Mouse (Mus musculus) kidney, postnatal 0 days (tissue): ENCODE data around the gene Slc22a23. TPM values are rescaled to one million over a fixed set of nuclear protein-coding genes. Genes with fewer than 3 reads are reported as not detected.

Experiments
- ATAC-seq: fragments of 200-750 bp; cut with Nextera tagmentation; replicated peaks from 2 replicates; pipeline ENCODE4 v1.8.0; 2017; ENCODE audit warnings: low read depth, moderate number of reproducible peaks, moderate TSS enrichment, moderate library complexity; ENCODE audit not compliant: low FRiP score
- DNase-seq: peaks from one replicate; pipeline ENCODE4 v3.0.0-alpha.2; 2016; ENCODE audit warnings: low spot score
- H3K27ac ChIP-seq: fragments of 300-500 bp; sonication (generic); 2 replicates; pipeline ENCODE4 v1.5.1; 2014; ENCODE audit warnings: mild to moderate bottlenecking
- H3K27me3 ChIP-seq: fragments of 300-500 bp; sonication (generic); 2 replicates; pipeline ENCODE4 v1.6.1; 2014; ENCODE audit warnings: low read length, mixed read lengths; ENCODE audit not compliant: insufficient read depth
- H3K36me3 ChIP-seq: fragments of 300-500 bp; sonication (generic); 2 replicates; pipeline ENCODE4 v1.6.1; 2014; ENCODE audit warnings: low read length, mixed read lengths; ENCODE audit not compliant: insufficient read depth
- H3K4me1 ChIP-seq: fragments of 300-500 bp; sonication (generic); replicated peaks from 2 replicates; pipeline ENCODE4 v1.6.1; 2014; ENCODE audit warnings: antibody characterized with exemption, low read length, mixed read lengths; ENCODE audit not compliant: insufficient read depth
- H3K4me2 ChIP-seq: fragments of 300-500 bp; sonication (generic); 2 replicates; pipeline ENCODE4 v1.6.1; 2014; ENCODE audit warnings: mild to moderate bottlenecking, low read length, moderate library complexity, mixed read lengths
- H3K4me3 ChIP-seq: fragments of 300-500 bp; sonication (generic); replicated peaks from 2 replicates; pipeline ENCODE4 v1.5.1; 2014; ENCODE audit warnings: low read depth, low read length
- H3K9ac ChIP-seq: fragments of 300-500 bp; sonication (generic); 2 replicates; pipeline ENCODE4 v1.6.1; 2014; ENCODE audit warnings: low read depth, low read length
- H3K9me3 ChIP-seq: fragments of 300-500 bp; sonication (generic); replicated peaks from 2 replicates; pipeline ENCODE4 v1.6.1; 2016; ENCODE audit warnings: low read length, inconsistent platforms, mixed read lengths
- CTCF ChIP-seq: IDR thresholded peaks from 2 replicates; pipeline ENCODE4 v1.5.1; 2016; ENCODE audit warnings: antibody characterized with exemption, low read depth, mild to moderate bottlenecking, moderate library complexity
- WGBS: fragments of 180-500 bp; shearing (Covaris S2); extraction: QIAGEN DNeasy Blood & Tissue Kit; methylation state at CpG from one replicate; pipeline ENCODE4 v1.1.7; 2014; 5-methylcytosine and 5-hydroxymethylcytosine counted together
- polyA plus RNA-seq: library from polyadenylated mRNA; unstranded; fragments of >200 nt; fragmentation: Nextera tagmentation; extraction: Ambion mirVana; gene quantifications from 2 replicates; pipeline ENCODE4 v1.2.1, GENCODE M21; 2015

The Slc22a23 gene
- polyA plus RNA-seq, 1 experiment from 2014 or later, result 4.3 TPM

DNA sequence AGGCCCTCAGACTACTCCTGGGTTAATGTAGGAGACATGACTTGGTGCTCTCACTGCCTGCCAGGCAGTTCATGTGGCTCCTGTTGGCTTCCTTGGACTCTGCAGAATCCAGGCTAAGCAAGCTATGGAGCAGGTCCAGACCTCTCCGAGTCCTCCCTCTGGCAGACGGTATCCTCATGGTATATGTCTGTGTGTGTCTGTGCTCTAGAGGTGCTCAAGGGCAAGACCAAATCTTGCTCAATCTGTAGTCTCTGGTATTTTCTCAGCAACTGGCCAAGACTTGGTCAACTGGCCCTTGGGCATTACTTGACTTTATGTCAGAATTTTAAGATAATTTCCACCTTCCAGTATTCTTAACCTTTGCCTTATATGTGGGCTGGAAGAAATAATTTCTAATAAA is 159.6 kb downstream of the Slc22a23 start:
- H3K4me3 ChIP-seq, result no peak overlapping the region
- H3K27me3 ChIP-seq, result no peaks in the 10 kb centered on the region
- no peak overlapping the region for H3K9ac ChIP-seq
- no peak overlapping the region for H3K27ac ChIP-seq
- no peak overlapping the region for H3K4me2 ChIP-seq
- H3K36me3 ChIP-seq, result peaks cover 9% of the 10 kb centered on the region; the same call in 1 of the 2 replicates
- no peak for ATAC-seq
- 81% methylated on average over 2 of the region's 2 CpGs for WGBS
- no peak for DNase-seq
- H3K9me3 ChIP-seq, result no peaks in the 10 kb centered on the region
- no peaks in the 10 kb centered on the region for H3K4me1 ChIP-seq
- no peak for TF ChIP-seq CTCF

DNA sequence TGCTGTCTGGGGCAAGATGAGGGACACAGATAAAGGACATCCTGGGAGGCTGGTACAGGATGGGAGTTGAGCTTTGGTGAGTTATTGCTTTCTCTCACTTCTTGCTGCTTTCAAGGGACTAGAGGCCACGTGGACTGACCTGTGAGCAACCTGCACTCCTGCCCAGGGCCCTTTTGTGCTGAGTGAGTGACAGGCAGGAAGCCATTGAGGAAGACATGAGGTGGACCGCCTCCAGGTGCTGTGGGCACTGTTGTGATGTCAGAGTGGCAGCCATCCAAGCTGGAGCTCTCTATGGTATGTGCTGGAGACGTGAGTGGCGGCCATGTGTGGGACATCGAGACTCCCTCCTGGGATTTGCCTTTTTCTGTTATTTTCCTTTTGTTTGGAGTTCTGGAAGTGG is 163.4 kb downstream of the Slc22a23 start:
- H3K4me1 ChIP-seq, result no peaks in the 10 kb centered on the region
- DNase-seq (no peak), ATAC-seq (no peak)
- WGBS, result 79% methylated on average over 5 of the region's 5 CpGs
- no peak overlapping the region for H3K27ac ChIP-seq
- no peak overlapping the region for H3K4me3 ChIP-seq
- peaks cover 12% of the 10 kb centered on the region; the same call in 1 of the 2 replicates for H3K36me3 ChIP-seq
- H3K9ac ChIP-seq, result no peak overlapping the region
- no peaks in the 10 kb centered on the region for H3K27me3 ChIP-seq
- no peaks in the 10 kb centered on the region for H3K9me3 ChIP-seq
- no peak overlapping the region for H3K4me2 ChIP-seq
- TF ChIP-seq CTCF, result no peak

GRCm38 (mm10) chr13:34174025-34174424 is 171.0 kb downstream of the Slc22a23 start:
- TF ChIP-seq CTCF, result no peak
- Histone ChIP-seq H3K9ac (no peak overlapping the region), H3K4me3 (no peak overlapping the region), H3K27ac (no peak overlapping the region), H3K4me1 (no peaks in the 10 kb centered on the region), H3K36me3 (no peaks in the 10 kb centered on the region), H3K9me3 (no peaks in the 10 kb centered on the region), H3K27me3 (no peaks in the 10 kb centered on the region), H3K4me2 (no peak overlapping the region)
- DNase-seq (no peak), ATAC-seq (no peak)
- WGBS, result 95% methylated on average over 6 of the region's 6 CpGs

DNA sequence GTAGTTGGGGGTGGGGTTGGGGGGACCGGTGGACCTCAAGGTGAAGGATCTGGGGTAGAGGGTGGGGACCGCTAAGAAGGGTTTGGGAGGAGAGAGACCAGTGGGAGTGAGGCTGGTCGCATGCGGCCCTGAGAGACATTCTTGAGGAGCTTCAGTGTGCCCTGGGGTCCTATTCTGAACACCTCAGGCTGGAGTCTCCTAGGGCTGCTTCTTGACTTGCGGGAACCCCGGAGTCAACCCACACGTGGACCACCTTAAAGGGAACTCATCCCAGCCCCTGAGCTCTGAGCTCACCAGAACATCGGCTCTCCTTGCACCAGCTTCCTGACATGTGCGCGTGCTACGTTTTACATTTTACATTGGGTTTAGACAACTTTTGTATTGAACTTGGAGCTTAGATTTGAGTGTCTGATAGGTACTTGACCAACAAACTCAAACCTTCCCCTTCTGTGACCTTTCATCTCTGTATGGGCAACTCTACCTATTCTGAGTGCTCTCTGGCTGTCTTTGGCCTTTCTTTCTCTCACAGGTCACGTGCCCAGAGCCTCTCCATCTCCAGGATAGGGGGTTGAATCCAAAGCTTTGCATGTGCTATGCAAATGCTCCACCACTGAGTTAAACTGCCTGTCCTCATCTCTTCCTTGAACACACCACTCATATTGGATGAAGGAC is 181.5 kb downstream of the Slc22a23 start:
- Histone ChIP-seq H3K4me1 (peaks cover 5% of the 10 kb centered on the region; the same call in 1 of the 2 replicates), H3K4me3 (peak overlapping the region; percentile 63), H3K9me3 (no peaks in the 10 kb centered on the region), H3K4me2 (peak overlapping the region; percentile 72), H3K27me3 (no peaks in the 10 kb centered on the region), H3K27ac (peak overlapping the region; percentile 94), H3K9ac (peak overlapping the region; percentile 72), H3K36me3 (peaks cover 5% of the 10 kb centered on the region)
- DNase-seq (no peak), ATAC-seq (peak; percentile 70)
- 29% methylated on average over 12 of the region's 12 CpGs for WGBS
- no peak for TF ChIP-seq CTCF

GRCm38 (mm10) chr13:34162491-34163303 is 182.3 kb downstream of the Slc22a23 start, which contains the start of gene Psmg4:
Gene Psmg4 (plus strand): TSS chr13:34162964.
- H3K9me3 ChIP-seq, result no peaks in the 10 kb centered on the region
- under 1% methylated on average over 44 of the region's 44 CpGs for WGBS
- peaks cover 5% of the 10 kb centered on the region; the same call in 1 of the 2 replicates for H3K4me1 ChIP-seq
- H3K36me3 ChIP-seq, result peaks cover 5% of the 10 kb centered on the region
- H3K27ac ChIP-seq, result peak within 1 kb of the TSS; percentile 94
- no peak for TF ChIP-seq CTCF
- H3K27me3 ChIP-seq, result no peaks in the 10 kb centered on the region
- DNase-seq (peak; percentile 95), ATAC-seq (peak; percentile 96)
- H3K9ac ChIP-seq, result peak within 1 kb of the TSS; percentile 72
- H3K4me3 ChIP-seq, result peak within 1 kb of the TSS; percentile 63
- H3K4me2 ChIP-seq, result peak within 1 kb of the TSS; percentile 72

- Histone ChIP-seq H3K27ac (no peak overlapping the region), H3K27me3 (no peaks in the 10 kb centered on the region), H3K9ac (no peak overlapping the region), H3K4me1 (peaks cover 5% of the 10 kb centered on the region; the same call in 1 of the 2 replicates), H3K36me3 (no peaks in the 10 kb centered on the region), H3K4me2 (no peak overlapping the region), H3K9me3 (no peaks in the 10 kb centered on the region), H3K4me3 (no peak overlapping the region)
- ATAC-seq (no peak), DNase-seq (no peak)
- WGBS, result 90% methylated on average over 1 of the region's 1 CpGs
- TF ChIP-seq CTCF, result no peak
These were observed 185.1 kb downstream of the Slc22a23 start for GRCm38 (mm10) chr13:34159926-34160325.
